Mouse (Mus musculus): ENCODE measurements at regions not wholly inside any gene's neighbourhood (a gene's known extent, or its start where the extent isn't known, plus 50 kb on each side); places are given as distances from the start of the nearest gene placed in this dataset.

- TF ChIP-seq GATA1 (IDR thresholded peaks at IDR 0.05; ENCODE audit: borderline replicate concordance, low read length) (no peak), FLI1 (IDR thresholded peaks at IDR 0.05; ENCODE audit: low read length) (no peak)
Measured at GRCm38 (mm10) chr10:91297792-91298460, 116.8 kb upstream of the Tmpo start.

GRCm38 (mm10) chr10:91295345-91295744 lies 114.2 kb upstream of the Tmpo start:
- H3K4me1 ChIP-seq = no peaks in the 10 kb centered on the region

More at GRCm38 (mm10) chr10:91297792-91298460, 116.8 kb upstream of the Tmpo start:
- no peaks in the 10 kb centered on the region for H3K27me3 ChIP-seq (replicated peaks)
- no peaks in the 10 kb centered on the region for H3K36me3 ChIP-seq (replicated peaks; ENCODE audit: low read length)
- no peaks in the 10 kb centered on the region for H3K4me1 ChIP-seq
- H3K4me3 ChIP-seq (replicated peaks) = no peak overlapping the region
- H3K9me3 ChIP-seq = no peaks in the 10 kb centered on the region

GRCm38 (mm10) chr10:91293226-91293625 lies 112.1 kb upstream of the Tmpo start:
- H3K36me3 ChIP-seq (replicated peaks; ENCODE audit: low read length) = no peaks in the 10 kb centered on the region
- no peaks in the 10 kb centered on the region for H3K9me3 ChIP-seq
- H3K4me1 ChIP-seq = no peaks in the 10 kb centered on the region
- H3K27me3 ChIP-seq (replicated peaks) = no peaks in the 10 kb centered on the region
- H3K4me3 ChIP-seq (replicated peaks) = no peak overlapping the region
- TF ChIP-seq GATA1 (IDR thresholded peaks at IDR 0.05; ENCODE audit: borderline replicate concordance, low read length) (no peak), FLI1 (IDR thresholded peaks at IDR 0.05; ENCODE audit: low read length) (no peak)

More at GRCm38 (mm10) chr10:91295345-91295744, 114.2 kb upstream of the Tmpo start:
- TF ChIP-seq FLI1 (IDR thresholded peaks at IDR 0.05; ENCODE audit: low read length) (no peak), GATA1 (IDR thresholded peaks at IDR 0.05; ENCODE audit: borderline replicate concordance, low read length) (no peak)
- no peaks in the 10 kb centered on the region for H3K9me3 ChIP-seq
- no peak overlapping the region for H3K4me3 ChIP-seq (replicated peaks)
- no peaks in the 10 kb centered on the region for H3K27me3 ChIP-seq (replicated peaks)
- no peaks in the 10 kb centered on the region for H3K36me3 ChIP-seq (replicated peaks; ENCODE audit: low read length)

- Histone ChIP-seq H3K27me3 (replicated peaks) (no peaks in the 10 kb centered on the region), H3K4me1 (no peaks in the 10 kb centered on the region), H3K9me3 (peaks cover 9% of the 10 kb centered on the region), H3K36me3 (replicated peaks; ENCODE audit: low read length) (no peaks in the 10 kb centered on the region), H3K4me3 (replicated peaks) (no peak overlapping the region)
- TF ChIP-seq FLI1 (IDR thresholded peaks at IDR 0.05; ENCODE audit: low read length) (no peak), GATA1 (IDR thresholded peaks at IDR 0.05; ENCODE audit: borderline replicate concordance, low read length) (no peak)
Measured at GRCm38 (mm10) chr10:91284259-91284658, 103.1 kb upstream of the Tmpo start.

- TF ChIP-seq FLI1 (IDR thresholded peaks at IDR 0.05; ENCODE audit: low read length) = no peak
- no peak for TF ChIP-seq GATA1 (IDR thresholded peaks at IDR 0.05; ENCODE audit: borderline replicate concordance, low read length)
- no peaks in the 10 kb centered on the region for H3K27me3 ChIP-seq (replicated peaks)
- no peaks in the 10 kb centered on the region for H3K9me3 ChIP-seq
- H3K4me3 ChIP-seq (replicated peaks) = peak overlapping the region; percentile 89
- H3K36me3 ChIP-seq (replicated peaks; ENCODE audit: low read length) = no peaks in the 10 kb centered on the region
- peaks cover 17% of the 10 kb centered on the region for H3K4me1 ChIP-seq
Measured at GRCm38 (mm10) chr10:91270955-91271741, 90.0 kb upstream of the Tmpo start.

GRCm38 (mm10) chr10:91270268-91270954 lies 89.3 kb upstream of the Tmpo start:
- Histone ChIP-seq H3K4me3 (replicated peaks) (peak overlapping the region; percentile 89), H3K4me1 (peaks cover 17% of the 10 kb centered on the region), H3K36me3 (replicated peaks; ENCODE audit: low read length) (no peaks in the 10 kb centered on the region), H3K27me3 (replicated peaks) (no peaks in the 10 kb centered on the region), H3K9me3 (no peaks in the 10 kb centered on the region)
- TF ChIP-seq FLI1 (IDR thresholded peaks at IDR 0.05; ENCODE audit: low read length) (no peak), GATA1 (IDR thresholded peaks at IDR 0.05; ENCODE audit: borderline replicate concordance, low read length) (no peak)

GRCm38 (mm10) chr10:91267886-91268285 lies 86.8 kb upstream of the Tmpo start:
- no peak overlapping the region for H3K4me3 ChIP-seq (replicated peaks)
- TF ChIP-seq FLI1 (IDR thresholded peaks at IDR 0.05; ENCODE audit: low read length) (no peak), GATA1 (IDR thresholded peaks at IDR 0.05; ENCODE audit: borderline replicate concordance, low read length) (no peak)
- H3K27me3 ChIP-seq (replicated peaks) = no peaks in the 10 kb centered on the region
- H3K9me3 ChIP-seq = peaks cover 10% of the 10 kb centered on the region; the same call in 1 of the 2 replicates
- H3K36me3 ChIP-seq (replicated peaks; ENCODE audit: low read length) = no peaks in the 10 kb centered on the region
- H3K4me1 ChIP-seq = peaks cover 17% of the 10 kb centered on the region

GRCm38 (mm10) chr10:91260416-91260815 lies 79.3 kb upstream of the Tmpo start:
- TF ChIP-seq FLI1 (IDR thresholded peaks at IDR 0.05; ENCODE audit: low read length) = no peak
- Histone ChIP-seq H3K27me3 (replicated peaks) (no peaks in the 10 kb centered on the region), H3K9me3 (peaks cover 13% of the 10 kb centered on the region; the same call in 1 of the 2 replicates), H3K36me3 (replicated peaks; ENCODE audit: low read length) (no peaks in the 10 kb centered on the region), H3K4me1 (no peaks in the 10 kb centered on the region), H3K4me3 (replicated peaks) (no peak overlapping the region)

GRCm38 (mm10) chr10:91249681-91250195 lies 68.6 kb upstream of the Tmpo start:
- H3K27me3 ChIP-seq (replicated peaks) = no peaks in the 10 kb centered on the region
- H3K4me3 ChIP-seq (replicated peaks) = no peak overlapping the region
- H3K9me3 ChIP-seq = peaks cover 4% of the 10 kb centered on the region
- no peak for TF ChIP-seq FLI1 (IDR thresholded peaks at IDR 0.05; ENCODE audit: low read length)
- TF ChIP-seq GATA1 (IDR thresholded peaks at IDR 0.05; ENCODE audit: borderline replicate concordance, low read length) = no peak
- no peaks in the 10 kb centered on the region for H3K4me1 ChIP-seq
- H3K36me3 ChIP-seq (replicated peaks; ENCODE audit: low read length) = no peaks in the 10 kb centered on the region

All from megakaryocyte, embryonic 14.5 days (primary cell).